Mouse (Mus musculus): ENCODE measurements around the gene Mill1.

DNA sequence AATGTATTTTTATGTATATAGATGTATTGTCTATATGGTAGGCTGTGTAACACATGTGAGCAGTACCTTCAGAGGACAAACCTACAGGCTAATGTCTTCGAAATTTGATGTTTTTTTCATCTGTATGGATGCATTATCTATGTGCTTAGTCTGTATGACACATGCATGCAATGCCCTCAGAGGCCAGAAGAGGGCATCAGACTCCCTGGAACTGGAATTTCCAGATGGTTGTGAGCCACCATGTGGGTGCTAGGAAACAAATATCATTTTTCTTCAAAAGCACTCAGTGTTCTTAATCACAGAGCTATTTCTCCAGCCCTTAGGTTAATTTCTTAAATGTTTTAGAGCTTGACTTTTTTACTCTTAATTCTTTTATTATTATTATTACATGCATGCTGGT is 15.1 kb downstream of the Mill1 start:
- TF ChIP-seq CTCF (IDR thresholded peaks at IDR 0.05; ENCODE audit: extremely low read depth, insufficient read length, insufficient replicate concordance, low read depth, low read length) (no peak), POLR2A (IDR thresholded peaks at IDR 0.05; ENCODE audit: low read depth, low read length) (no peak)

All from small intestine, adult 2 months (tissue).